Mouse (Mus musculus): Measurements from ENCODE around the gene Cnpy3.

DNA sequence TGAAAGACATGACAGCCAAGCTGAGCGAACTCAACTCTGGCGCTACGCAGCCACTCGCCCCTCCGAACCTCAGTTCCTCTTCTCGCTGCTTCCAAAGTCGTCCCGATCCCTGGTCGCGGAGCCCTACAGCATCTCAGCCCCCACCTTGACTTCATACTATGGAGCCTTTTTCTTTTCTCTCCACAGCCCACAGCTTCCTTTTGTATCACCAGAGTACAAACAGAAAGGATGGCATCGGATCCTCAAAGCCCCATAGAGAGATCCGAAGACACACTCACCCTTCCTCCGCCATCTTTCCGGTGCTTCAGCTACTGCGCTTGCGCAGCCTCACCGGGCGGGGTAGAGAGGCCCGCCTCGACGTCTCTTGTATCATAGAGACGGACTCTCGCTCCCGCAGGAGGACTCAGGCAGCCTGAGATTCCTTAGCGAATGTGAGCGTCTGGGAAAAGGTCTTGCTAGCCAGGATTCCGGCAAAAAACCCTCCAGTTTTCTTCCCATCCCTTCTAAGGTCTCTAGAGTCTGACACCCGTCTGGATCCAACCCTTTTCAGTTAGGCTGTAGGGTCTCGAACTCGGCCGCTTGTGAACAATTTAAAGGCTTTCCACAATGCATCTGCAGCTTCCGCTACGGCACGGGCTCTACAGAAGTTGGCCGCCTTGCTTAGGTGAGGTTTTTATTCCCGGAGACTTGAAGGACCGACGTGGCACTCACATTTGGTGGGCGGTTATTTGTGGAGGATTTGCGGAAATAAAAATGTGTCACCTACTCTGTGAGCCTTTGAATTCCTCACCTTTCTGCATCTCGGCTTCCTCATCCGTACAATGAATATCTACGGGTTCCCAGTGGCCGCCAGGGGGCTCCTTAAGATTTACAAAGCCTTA is 30.6 kb upstream of the Cnpy3 start, which contains the start of gene Rpl7l1:
- TF ChIP-seq CTCF (conservative IDR thresholded peaks at IDR 0.05; ENCODE audit: low read length) (peak; percentile 75), NANOG (IDR thresholded peaks at IDR 0.05; ENCODE audit: borderline replicate concordance, low read length) (no peak)

Measured in E14TG2a.4 (cell line).